Mouse (Mus musculus): ENCODE results near the gene Eppin. TPM values are rescaled to one million over a fixed set of nuclear protein-coding genes. Genes with fewer than 3 reads are reported as not detected.

The Eppin gene
- total and polyA plus RNA-seq, 3 experiments, result not detected

DNA sequence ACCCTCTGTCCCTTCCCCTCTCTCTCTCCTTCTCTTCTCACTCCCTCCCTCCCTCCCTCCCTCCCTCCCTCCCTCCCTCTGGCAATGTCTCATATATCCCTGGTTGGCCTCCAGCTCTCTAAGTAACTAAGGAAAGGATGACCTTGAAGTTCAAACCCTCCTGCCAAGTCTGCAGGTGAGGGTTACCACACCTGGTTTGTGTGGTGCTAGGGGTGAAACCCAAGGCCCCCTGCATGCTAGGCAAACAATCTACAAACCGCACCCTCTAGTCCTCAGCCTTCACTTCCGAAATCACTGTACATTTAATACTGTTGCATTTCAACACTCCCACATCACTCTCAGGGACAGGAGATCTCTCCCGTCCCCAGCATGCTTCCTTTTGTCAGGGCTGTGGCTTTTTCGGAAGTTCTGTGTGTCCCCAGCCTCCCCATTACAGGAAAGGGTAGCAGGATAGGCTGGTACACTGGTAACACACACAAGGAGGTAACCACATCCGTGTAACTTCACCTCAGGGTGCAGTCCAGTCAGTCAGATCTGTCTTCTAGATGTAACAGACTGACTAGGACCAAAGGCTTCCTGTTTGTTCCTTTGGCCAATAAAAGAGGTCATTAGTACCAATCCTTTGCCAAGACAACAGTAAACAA is 48.8 kb downstream of the Eppin start:
- TF ChIP-seq TBP (conservative IDR thresholded peaks at IDR 0.05; ENCODE audit: low read depth, low read length) (no peak), POLR2AphosphoS2 (IDR thresholded peaks at IDR 0.05; ENCODE audit: low read depth, low read length) (no peak), RAD21 (IDR thresholded peaks at IDR 0.05; ENCODE audit: low read depth, low read length) (no peak), NRF1 (IDR thresholded peaks at IDR 0.05; ENCODE audit: low read depth, low read length) (no peak), MAZ (IDR thresholded peaks at IDR 0.05; ENCODE audit: low read depth, low read length) (no peak), MXI1 (IDR thresholded peaks at IDR 0.05; ENCODE audit: low read depth, low read length) (no peak), CHD2 (IDR thresholded peaks at IDR 0.05; ENCODE audit: low read length) (no peak), KAT2A (IDR thresholded peaks at IDR 0.05; ENCODE audit: insufficient replicate concordance, low read length) (no peak), JUN (IDR thresholded peaks at IDR 0.05; ENCODE audit: insufficient read depth, low read depth, low read length) (no peak), POLR2A (IDR thresholded peaks at IDR 0.05; ENCODE audit: low read depth, low read length) (no peak), EP300 (IDR thresholded peaks at IDR 0.05; ENCODE audit: low read length) (no peak), BHLHE40 (IDR thresholded peaks at IDR 0.05; ENCODE audit: low read depth, low read length) (no peak), TCF12 (IDR thresholded peaks at IDR 0.05; ENCODE audit: low read depth, low read length) (no peak), PAX5 (IDR thresholded peaks at IDR 0.05; ENCODE audit: low read length) (no peak), NELFE (IDR thresholded peaks at IDR 0.05; ENCODE audit: low read depth, low read length) (no peak), CTCF (conservative IDR thresholded peaks at IDR 0.05 in 1 of 2, IDR thresholded peaks at IDR 0.05 in 1 of 2; ENCODE audit: low read depth in 2 of 2, low read length in 2 of 2) (no peak)
- Histone ChIP-seq H3K4me3 (replicated peaks in 1 of 3; ENCODE audit: low read depth in 2 of 3, low read length in 2 of 3, poor library complexity in 1 of 3) (no peak overlapping the region), H3K4me1 (ENCODE audit: control insufficient read depth in 1 of 2, insufficient read depth in 2 of 2) (no peaks in the 10 kb centered on the region), H3K36me3 (replicated peaks in 1 of 2; ENCODE audit: control insufficient read depth in 1 of 2, insufficient read depth in 1 of 2, low read length in 1 of 2) (no peaks in the 10 kb centered on the region), H3K9me3 (replicated peaks; ENCODE audit: low read length) (peaks cover 11% of the 10 kb centered on the region), H3K27ac (ENCODE audit: insufficient read depth, low read depth) (no peak overlapping the region), H3K4me2 (ENCODE audit: insufficient read depth, low read depth, poor library complexity, severe bottlenecking) (no peak overlapping the region), H3K9ac (ENCODE audit: insufficient read depth, low read depth) (no peak overlapping the region), H3K79me2 (replicated peaks; ENCODE audit: control insufficient read depth, extremely low read depth, insufficient read depth, poor library complexity, severe bottlenecking) (no peaks in the 10 kb centered on the region), H3K27me3 (replicated peaks) (peaks cover 87% of the 10 kb centered on the region)
- dilution Hi-C loops (cut with MboI; ENCODE audit: extremely low pct_ligation_motif_present, extremely low pct_unique_long_range_greater_than_20kb, low sequenced_read_pairs) (no loop called here), in situ Hi-C loops (cut with MboI; ENCODE audit: low pct_ligation_motif_present, low pct_unique_long_range_greater_than_20kb, low sequenced_read_pairs) (no loop called here)
- DNase-seq (ENCODE audit: extremely low read depth), result no peak

DNA sequence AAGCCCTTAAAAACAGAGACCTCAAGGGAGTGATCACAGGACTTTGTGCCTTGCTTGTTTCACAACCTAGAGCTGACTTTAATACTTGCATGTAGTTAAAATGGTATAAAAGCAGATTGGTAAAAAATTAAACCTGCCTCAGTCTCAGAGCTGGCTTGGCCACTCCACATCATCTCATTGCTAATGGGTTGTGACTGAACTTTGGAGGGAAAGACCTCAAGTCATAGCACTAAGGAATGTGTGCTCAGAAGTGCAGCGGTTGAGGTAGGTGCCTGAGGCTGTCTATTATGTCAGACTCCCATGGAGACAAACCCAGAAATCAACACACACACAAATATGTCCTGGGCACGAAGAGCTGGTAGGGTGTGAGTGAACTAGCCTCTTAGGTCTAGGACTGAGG is 49.6 kb downstream of the Eppin start:
- no peak for TF ChIP-seq MXI1 (IDR thresholded peaks at IDR 0.05; ENCODE audit: low read depth, low read length)
- no peak for TF ChIP-seq RAD21 (IDR thresholded peaks at IDR 0.05; ENCODE audit: low read depth, low read length)
- no peak for TF ChIP-seq ZMIZ1 (IDR thresholded peaks at IDR 0.05; ENCODE audit: low read depth, low read length)
- no peak for TF ChIP-seq ZNF384 (IDR thresholded peaks at IDR 0.05; ENCODE audit: low read depth, low read length)
- TF ChIP-seq EP300 (IDR thresholded peaks at IDR 0.05; ENCODE audit: low read length), result no peak
- TF ChIP-seq UBTF (IDR thresholded peaks at IDR 0.05; ENCODE audit: low read depth, low read length), result no peak
- TF ChIP-seq MAX (IDR thresholded peaks at IDR 0.05; ENCODE audit: low read length), result no peak
- TF ChIP-seq GABPA (IDR thresholded peaks at IDR 0.05; ENCODE audit: insufficient replicate concordance, low read depth, low read length), result no peak
- no peak for TF ChIP-seq MEF2A (IDR thresholded peaks at IDR 0.05; ENCODE audit: borderline replicate concordance, low read depth, low read length)
- Histone ChIP-seq H3K36me3 (replicated peaks in 1 of 2; ENCODE audit: control insufficient read depth in 1 of 2, insufficient read depth in 1 of 2, low read length in 1 of 2) (no peaks in the 10 kb centered on the region), H3K4me2 (ENCODE audit: insufficient read depth, low read depth, poor library complexity, severe bottlenecking) (no peak overlapping the region), H3K4me1 (ENCODE audit: control insufficient read depth in 1 of 2, insufficient read depth in 2 of 2) (no peaks in the 10 kb centered on the region), H3K79me2 (replicated peaks; ENCODE audit: control insufficient read depth, extremely low read depth, insufficient read depth, poor library complexity, severe bottlenecking) (no peaks in the 10 kb centered on the region), H3K27ac (ENCODE audit: insufficient read depth, low read depth) (no peak overlapping the region), H3K27me3 (replicated peaks) (peaks cover 86% of the 10 kb centered on the region), H3K9ac (ENCODE audit: insufficient read depth, low read depth) (no peak overlapping the region), H3K9me3 (replicated peaks; ENCODE audit: low read length) (peaks cover 11% of the 10 kb centered on the region), H3K4me3 (replicated peaks in 1 of 3; ENCODE audit: low read depth in 2 of 3, low read length in 2 of 3, poor library complexity in 1 of 3) (no peak overlapping the region)
- in situ Hi-C loops (cut with MboI; ENCODE audit: low pct_ligation_motif_present, low pct_unique_long_range_greater_than_20kb, low sequenced_read_pairs) (no loop called here), dilution Hi-C loops (cut with MboI; ENCODE audit: extremely low pct_ligation_motif_present, extremely low pct_unique_long_range_greater_than_20kb, low sequenced_read_pairs) (no loop called here)
- DNase-seq (ENCODE audit: extremely low read depth), result no peak
